In genomic region chr5:111155271-111155670, GRCm38 (mm10) we compare ENCODE assay signal across 20 mouse cellular contexts.
DNase-seq lines count a peak whose midpoint lies in the region; ATAC-seq and TF ChIP-seq lines count a peak whose summit lies in the region.
"Had no signal": no experiment of that assay in that cellular context is flagged by ENCODE, and none has a peak within 500 bp of the region (broad histone marks: within the 10 kb centered on the region; RNA-seq: fewer than 3 reads in every experiment).

No protein-coding gene starts in this region.

- ATAC-seq in forebrain, embryonic 14.5 days = no peak
- ATAC-seq in forebrain, postnatal 0 days = no peak
- no peak for ATAC-seq in heart, postnatal 0 days (ENCODE audit: insufficient read depth, low read depth)
- no peak for ATAC-seq in limb, embryonic 12.5 days (ENCODE audit: insufficient number of reproducible peaks, insufficient read depth, low FRiP score, low TSS enrichment, low read depth)
- no peak for ATAC-seq in limb, embryonic 15.5 days (ENCODE audit: insufficient number of reproducible peaks, low FRiP score, low TSS enrichment, low read depth)
- ATAC-seq: CD4-positive, CD25-positive, alpha-beta regulatory T cell, adult 4 months; midbrain, embryonic 15.5 days had no signal

- no peaks in the 10 kb centered on the region for H3K9me3 ChIP-seq in forebrain, embryonic 14.5 days (replicated peaks; ENCODE audit: control insufficient read depth, low read length)
- no peaks in the 10 kb centered on the region for H3K9me3 ChIP-seq in forebrain, postnatal 0 days (ENCODE audit: low read length)
- H3K9me3 ChIP-seq in heart, postnatal 0 days (replicated peaks; ENCODE audit: control insufficient read depth, low read length) = no peaks in the 10 kb centered on the region
- H3K9me3 ChIP-seq in limb, embryonic 12.5 days = no peaks in the 10 kb centered on the region
- no peaks in the 10 kb centered on the region for H3K9me3 ChIP-seq in limb, embryonic 10.5 days (replicated peaks)
- no peaks in the 10 kb centered on the region for H3K9me3 ChIP-seq in limb, embryonic 15.5 days
- H3K9me3 ChIP-seq: hindbrain, embryonic 15.5 days; intestine, embryonic 15.5 days; midbrain, embryonic 15.5 days had no signal

- WGBS in forebrain, embryonic 14.5 days = 81% methylated on average over 4 of the region's 4 CpGs
- WGBS in forebrain, postnatal 0 days = 76% methylated on average over 4 of the region's 4 CpGs
- 77% methylated on average over 4 of the region's 4 CpGs for WGBS in heart, postnatal 0 days
- WGBS in limb, embryonic 12.5 days = 82% methylated on average over 4 of the region's 4 CpGs
- WGBS in limb, embryonic 10.5 days = 93% methylated on average over 4 of the region's 4 CpGs
- WGBS in limb, embryonic 15.5 days = 64% methylated on average over 4 of the region's 4 CpGs

- H3K4me3 ChIP-seq in forebrain, embryonic 14.5 days (ENCODE audit: low read depth, low read length) = no peak overlapping the region
- H3K4me3 ChIP-seq in forebrain, postnatal 0 days (ENCODE audit: low read depth, low read length) = no peak overlapping the region
- no peak overlapping the region for H3K4me3 ChIP-seq in heart, postnatal 0 days (ENCODE audit: low read depth, low read length)
- no peak overlapping the region for H3K4me3 ChIP-seq in limb, embryonic 12.5 days (replicated peaks)
- H3K4me3 ChIP-seq in limb, embryonic 10.5 days = no peak overlapping the region
- no peak overlapping the region for H3K4me3 ChIP-seq in limb, embryonic 15.5 days
- H3K4me3 ChIP-seq: hindbrain, embryonic 15.5 days; intestine, embryonic 15.5 days; left cerebral cortex, adult 2 months; midbrain, embryonic 15.5 days; myocyte had no signal

- TF ChIP-seq EP300 in heart, postnatal 0 days (IDR thresholded peaks at IDR 0.05; ENCODE audit: low read depth) = no peak

- H3K36me3 ChIP-seq in forebrain, embryonic 14.5 days (ENCODE audit: control insufficient read depth, insufficient read depth, low read length) = no peaks in the 10 kb centered on the region
- H3K36me3 ChIP-seq in forebrain, postnatal 0 days (ENCODE audit: insufficient read depth) = no peaks in the 10 kb centered on the region
- no peaks in the 10 kb centered on the region for H3K36me3 ChIP-seq in heart, postnatal 0 days (replicated peaks; ENCODE audit: control insufficient read depth, insufficient read depth, low read length)
- no peaks in the 10 kb centered on the region for H3K36me3 ChIP-seq in limb, embryonic 12.5 days
- H3K36me3 ChIP-seq in limb, embryonic 10.5 days = no peaks in the 10 kb centered on the region
- no peaks in the 10 kb centered on the region for H3K36me3 ChIP-seq in limb, embryonic 15.5 days
- H3K36me3 ChIP-seq: hindbrain, embryonic 15.5 days; intestine, embryonic 15.5 days; midbrain, embryonic 15.5 days had no signal

- DNase-seq in forebrain, embryonic 14.5 days (ENCODE audit: low spot score) = no peak
- no peak for DNase-seq in forebrain, postnatal 0 days
- no peak for DNase-seq in heart, postnatal 0 days (ENCODE audit: low spot score)
- no peak for DNase-seq in heart, adult 18-20 months
- DNase-seq in limb, embryonic 10.5 days (ENCODE audit: low spot score) = no peak
- DNase-seq: adrenal gland, postnatal 25 days; cerebellum, adult 9-11 months; right cerebral cortex, adult 18-20 months; right cerebral cortex, postnatal 4 days; thymus, adult 18-20 months; thymus, postnatal 4 days had no signal

- no peak overlapping the region for H3K4me2 ChIP-seq in forebrain, embryonic 14.5 days (ENCODE audit: low read length)
- H3K4me2 ChIP-seq in forebrain, postnatal 0 days (ENCODE audit: low read depth) = no peak overlapping the region
- H3K4me2 ChIP-seq in heart, postnatal 0 days (ENCODE audit: low read depth, low read length) = no peak overlapping the region
- no peak overlapping the region for H3K4me2 ChIP-seq in limb, embryonic 12.5 days
- H3K4me2 ChIP-seq in limb, embryonic 15.5 days = no peak overlapping the region
- H3K4me2 ChIP-seq: hindbrain, embryonic 15.5 days; intestine, embryonic 15.5 days; midbrain, embryonic 15.5 days had no signal

- peaks cover 31% of the 10 kb centered on the region for H3K4me1 ChIP-seq in forebrain, embryonic 14.5 days (ENCODE audit: control insufficient read depth, insufficient read depth, low read length)
- H3K4me1 ChIP-seq in forebrain, postnatal 0 days (ENCODE audit: insufficient read depth) = peaks cover 29% of the 10 kb centered on the region
- peaks cover 33% of the 10 kb centered on the region for H3K4me1 ChIP-seq in heart, postnatal 0 days (ENCODE audit: control insufficient read depth, insufficient read depth)
- peaks cover 64% of the 10 kb centered on the region for H3K4me1 ChIP-seq in limb, embryonic 12.5 days (replicated peaks)
- peaks cover 86% of the 10 kb centered on the region for H3K4me1 ChIP-seq in limb, embryonic 10.5 days
- peaks cover 51% of the 10 kb centered on the region for H3K4me1 ChIP-seq in limb, embryonic 15.5 days

- no peak for TF ChIP-seq CTCF in forebrain, postnatal 0 days (IDR thresholded peaks at IDR 0.05; ENCODE audit: low read depth)
- no peak for TF ChIP-seq CTCF in heart, postnatal 0 days (IDR thresholded peaks at IDR 0.05; ENCODE audit: low read depth)

- no peak overlapping the region for H3K9ac ChIP-seq in forebrain, embryonic 14.5 days (ENCODE audit: low read length)
- H3K9ac ChIP-seq in forebrain, postnatal 0 days = no peak overlapping the region
- no peak overlapping the region for H3K9ac ChIP-seq in heart, postnatal 0 days (replicated peaks; ENCODE audit: low read depth, low read length)
- H3K9ac ChIP-seq in limb, embryonic 12.5 days (replicated peaks) = no peak overlapping the region
- no peak overlapping the region for H3K9ac ChIP-seq in limb, embryonic 15.5 days
- H3K9ac ChIP-seq: hindbrain, embryonic 15.5 days; intestine, embryonic 15.5 days; midbrain, embryonic 15.5 days had no signal

- 0 out of 2 replicates have a peak overlapping the region, but pooled peaks have one; percentile 2 for H3K27ac ChIP-seq in forebrain, embryonic 14.5 days (ENCODE audit: low read depth, low read length)
- no peak overlapping the region for H3K27ac ChIP-seq in forebrain, postnatal 0 days (ENCODE audit: low read depth, low read length)
- peak overlapping the region; percentile 57 for H3K27ac ChIP-seq in heart, postnatal 0 days (ENCODE audit: low read depth)
- peak overlapping the region; percentile 47; the same call in 1 of the 2 replicates for H3K27ac ChIP-seq in limb, embryonic 12.5 days
- H3K27ac ChIP-seq in limb, embryonic 10.5 days = no peak overlapping the region
- peak overlapping the region; percentile 29; the same call in 1 of the 2 replicates for H3K27ac ChIP-seq in limb, embryonic 15.5 days
- H3K27ac ChIP-seq: hindbrain, embryonic 15.5 days; kidney, postnatal 0 days; left cerebral cortex, adult 2 months; midbrain, embryonic 15.5 days had no signal

- no peaks in the 10 kb centered on the region for H3K27me3 ChIP-seq in forebrain, embryonic 14.5 days (replicated peaks; ENCODE audit: control insufficient read depth, insufficient read depth, low read length)
- H3K27me3 ChIP-seq in forebrain, postnatal 0 days (ENCODE audit: insufficient read depth, low read length) = no peaks in the 10 kb centered on the region
- H3K27me3 ChIP-seq in heart, postnatal 0 days (ENCODE audit: control insufficient read depth, insufficient read depth, low read length) = no peaks in the 10 kb centered on the region
- no peaks in the 10 kb centered on the region for H3K27me3 ChIP-seq in limb, embryonic 12.5 days
- no peaks in the 10 kb centered on the region for H3K27me3 ChIP-seq in limb, embryonic 10.5 days (ENCODE audit: low read depth, poor library complexity, severe bottlenecking)
- H3K27me3 ChIP-seq in limb, embryonic 15.5 days = no peaks in the 10 kb centered on the region
- H3K27me3 ChIP-seq: hindbrain, embryonic 15.5 days; intestine, embryonic 15.5 days; midbrain, embryonic 15.5 days had no signal

Comparison
In these comparisons a context has a peak if more than half of its experiments do, and no peak if none do; other contexts are left out.
1. H3K27ac ChIP-seq: peak in forebrain, embryonic 14.5 days (single experiment), heart, postnatal 0 days (single experiment), limb, embryonic 12.5 days (single experiment) and limb, embryonic 15.5 days (single experiment); none in forebrain, postnatal 0 days (single experiment) and limb, embryonic 10.5 days (single experiment).